Mouse (Mus musculus) E14TG2a.4 (cell line): Measurements from ENCODE around the gene Hnrnpd.

Experiments used
- CTCF ChIP-seq: conservative IDR thresholded peaks from 2 replicates; pipeline ENCODE4 v1.5.1; 2014; ENCODE audit warnings: low read length
- NANOG ChIP-seq: IDR thresholded peaks from 2 replicates; pipeline ENCODE4 v1.6.1; 2014; ENCODE audit warnings: borderline replicate concordance, low read length, mixed read lengths
- POU5F1 ChIP-seq: IDR thresholded peaks from 2 replicates; pipeline ENCODE4 v1.6.1; 2014; ENCODE audit warnings: low read length, borderline replicate concordance

DNA sequence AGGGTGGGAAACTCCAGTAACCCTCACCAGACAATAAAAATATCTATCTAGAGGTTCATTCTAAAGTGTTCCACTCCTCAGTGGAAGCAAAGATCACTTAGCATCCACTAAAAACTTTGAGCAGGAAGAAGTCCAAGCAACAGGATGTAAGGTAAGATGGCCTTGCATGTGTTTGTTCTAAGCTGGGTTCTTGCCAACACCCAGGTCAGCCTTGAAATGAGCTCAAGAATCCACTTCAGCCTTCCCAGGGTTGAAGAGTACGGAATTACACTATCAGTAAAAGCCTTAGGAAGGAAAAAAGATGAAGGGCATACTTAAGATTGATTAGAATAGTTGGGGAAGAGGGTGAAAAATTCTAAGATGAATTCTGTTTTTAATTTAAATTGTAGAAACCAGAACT is 20.1 kb downstream of the Hnrnpd start:
- TF ChIP-seq CTCF (no peak), NANOG (no peak), POU5F1 (no peak)
